Mouse (Mus musculus) cerebellum, postnatal 14 days (tissue): ENCODE results near the gene Ccl20.
A peak's percentile ranks its signal among the peaks of the same experiment; 100 is the strongest.

ENCODE experiments used
- DNase-seq, 2 experiments: peaks; one replicate each; pipeline ENCODE4 v3.0.0; 2021; ENCODE audit warnings: mixed read lengths in 2 of 2

Ccl20 gene

DNA sequence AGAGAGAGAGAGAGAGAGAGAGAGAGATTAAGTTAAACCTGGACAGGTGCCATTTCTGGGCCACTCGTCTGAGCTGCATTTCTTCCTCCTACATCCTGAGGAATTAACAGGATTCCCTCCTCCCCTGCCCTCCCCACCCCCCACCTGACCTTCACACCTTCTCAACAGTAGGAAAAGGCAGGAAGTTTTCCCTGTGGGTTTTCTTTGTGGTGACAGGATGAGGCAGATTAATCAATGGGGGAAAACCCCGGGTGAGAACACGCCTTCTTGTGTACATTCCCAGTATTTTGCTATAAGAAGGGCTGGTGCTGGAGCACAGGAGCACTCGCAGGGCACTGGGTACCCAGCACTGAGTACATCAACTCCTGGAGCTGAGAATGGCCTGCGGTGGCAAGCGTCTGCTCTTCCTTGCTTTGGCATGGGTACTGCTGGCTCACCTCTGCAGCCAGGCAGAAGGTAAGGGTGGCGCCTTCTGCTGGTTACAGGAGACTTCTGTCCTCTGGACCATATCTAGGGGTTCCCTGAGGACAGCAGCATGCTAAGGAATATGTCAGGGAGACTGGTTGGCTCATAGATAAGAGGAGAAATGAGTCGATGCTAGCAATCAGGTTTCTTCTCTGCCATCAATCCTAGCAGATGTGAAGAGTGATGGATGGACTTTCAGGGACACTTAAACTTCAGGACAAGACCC is at the start of gene Ccl20:
TSS of gene Ccl20 (plus strand) at position 320 of the 691 bp plus-strand sequence.
- no peak for DNase-seq

GRCm38 (mm10) chr1:83067205-83067604 is 49.4 kb upstream of the Ccl20 start:
- peak; percentile 10 to 13 for DNase-seq

GRCm38 (mm10) chr1:83075526-83076189 is 40.9 kb upstream of the Ccl20 start:
- no peak for DNase-seq

DNA sequence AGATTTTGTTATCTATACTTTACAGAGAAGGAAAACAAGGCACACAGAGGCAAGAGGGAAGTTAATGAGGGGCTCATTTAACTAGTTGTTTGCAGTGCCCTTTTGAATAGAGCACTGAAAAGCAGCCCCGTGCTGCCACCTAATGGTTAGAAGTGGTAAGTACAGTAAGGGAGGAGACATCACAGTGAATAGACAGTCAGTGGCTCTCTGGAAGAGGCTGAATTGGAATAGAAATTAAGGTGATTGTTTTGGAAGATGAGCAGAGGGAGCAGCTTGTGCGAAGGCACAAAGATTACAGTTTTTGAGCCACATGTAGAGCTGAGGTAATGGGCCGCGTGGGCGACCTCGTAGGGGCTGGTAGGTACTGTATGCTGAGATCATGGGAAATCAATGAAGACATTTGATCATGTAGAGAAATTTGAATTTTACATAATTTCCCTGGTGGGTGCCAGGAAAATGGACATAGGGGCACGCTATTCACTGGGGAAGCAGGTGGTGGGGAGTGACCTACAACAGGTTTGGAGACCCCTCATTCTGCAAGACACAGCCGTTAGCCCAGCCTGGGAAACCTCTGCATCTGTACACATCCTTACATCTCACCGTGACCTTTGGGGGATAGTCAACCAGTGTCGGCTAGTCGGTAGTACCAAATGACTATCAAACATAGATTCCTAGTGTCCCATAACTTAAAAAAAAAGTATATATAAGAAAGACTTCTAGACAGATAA is 40.2 kb upstream of the Ccl20 start:
- peak; percentile 59 to 60 for DNase-seq

- no peak for DNase-seq
Measured at GRCm38 (mm10) chr1:83077016-83077415, 39.5 kb upstream of the Ccl20 start.

DNA sequence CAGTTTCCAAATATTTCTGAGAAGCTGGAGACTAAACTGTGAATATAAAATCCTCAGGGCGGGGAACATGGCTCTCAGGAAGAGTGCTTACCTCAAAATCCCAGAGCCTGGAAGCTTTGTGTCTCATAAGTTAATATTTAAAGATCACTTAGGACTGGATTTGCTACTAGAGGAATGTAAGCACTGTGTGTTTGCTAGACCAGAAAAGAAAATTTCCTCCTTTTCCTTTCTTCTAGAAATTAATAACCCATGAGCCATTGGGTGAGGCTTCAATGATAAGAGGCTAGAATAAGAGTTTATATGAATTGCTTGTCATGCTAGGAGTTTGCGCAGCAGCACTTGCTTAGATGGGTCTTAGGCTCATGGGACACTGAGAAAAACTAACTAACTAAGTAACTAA is 31.8 kb upstream of the Ccl20 start:
- no peak for DNase-seq

DNA sequence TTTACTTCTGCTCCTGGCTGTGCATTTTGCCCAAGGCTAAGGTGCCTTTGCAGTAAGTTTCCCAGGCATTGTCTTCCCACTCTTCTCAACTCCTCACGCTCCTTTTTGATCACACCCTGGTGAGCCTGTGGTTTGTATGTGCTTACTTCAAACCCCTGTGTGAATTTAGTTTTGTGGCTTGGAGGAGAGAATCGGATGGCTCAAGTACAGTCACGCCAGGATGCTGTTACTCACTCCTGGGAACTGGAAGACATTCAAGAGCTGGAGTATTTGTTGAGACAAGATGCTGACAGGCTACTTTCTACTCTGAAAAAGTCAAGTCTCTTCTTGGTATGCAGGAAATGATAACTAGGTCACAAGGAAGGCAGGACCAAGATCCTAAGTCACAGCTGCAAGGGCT is 25.3 kb upstream of the Ccl20 start:
- DNase-seq = no peak

GRCm38 (mm10) chr1:83096935-83097334 is 19.6 kb upstream of the Ccl20 start:
- no peak for DNase-seq

GRCm38 (mm10) chr1:83099160-83099559 is 17.4 kb upstream of the Ccl20 start:
- no peak for DNase-seq

DNA sequence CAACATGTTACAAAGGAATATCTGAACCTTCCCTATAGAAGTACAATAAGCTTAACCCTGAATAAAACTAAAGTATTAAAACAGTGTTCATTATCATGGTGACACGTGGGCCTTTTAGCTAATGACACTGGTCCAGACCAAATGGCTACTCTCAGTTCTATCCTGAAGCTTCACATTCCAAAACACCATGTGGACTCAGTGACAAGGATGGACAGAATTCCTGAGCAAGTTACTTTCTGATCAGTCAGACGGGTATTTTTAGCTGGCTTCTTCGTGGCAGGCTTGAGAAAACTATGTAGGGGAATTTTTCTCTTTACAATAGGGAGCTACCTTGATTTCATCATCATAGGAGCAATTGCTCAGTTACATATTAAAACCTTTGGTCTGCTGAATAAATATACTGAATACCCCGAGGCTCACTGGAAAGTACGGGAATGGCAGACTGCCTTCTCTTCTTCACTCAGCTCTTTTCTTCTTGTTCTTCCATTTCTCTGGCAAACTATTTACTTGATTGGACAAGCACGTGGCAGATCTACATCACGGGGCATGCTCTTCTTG is 16.9 kb upstream of the Ccl20 start:
- no peak for DNase-seq

- peak; percentile 13 to 17 for DNase-seq
Measured at GRCm38 (mm10) chr1:83101891-83102290, 14.7 kb upstream of the Ccl20 start.

GRCm38 (mm10) chr1:83105464-83105863 is 11.1 kb upstream of the Ccl20 start:
- DNase-seq = no peak

GRCm38 (mm10) chr1:83107410-83107978 is 9.1 kb upstream of the Ccl20 start:
- no peak for DNase-seq

GRCm38 (mm10) chr1:83110992-83111391 is 5.6 kb upstream of the Ccl20 start:
- DNase-seq = no peak

DNA sequence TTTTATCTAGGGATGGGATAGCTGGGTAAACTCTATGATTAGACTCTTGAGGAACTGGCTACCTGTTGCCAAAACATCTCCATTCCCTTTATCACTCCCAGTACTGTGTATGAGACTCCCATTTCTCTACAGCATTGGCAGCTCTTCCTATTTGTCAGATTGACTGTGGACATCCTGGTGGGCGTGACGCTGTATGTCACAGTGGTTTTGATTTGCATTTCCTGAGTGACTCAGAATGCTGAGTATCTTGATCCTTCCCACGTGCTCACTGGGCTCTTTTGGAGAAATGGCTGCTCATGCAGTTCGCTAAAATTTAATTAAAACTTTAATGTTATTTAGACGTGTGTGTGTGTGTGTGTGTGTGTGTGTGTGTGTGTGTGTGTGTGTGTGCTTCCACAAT is 4.8 kb upstream of the Ccl20 start:
- no peak for DNase-seq

- no peak for DNase-seq
Measured at GRCm38 (mm10) chr1:83117217-83117616, 651 bp downstream of the Ccl20 start.

- DNase-seq = no peak
Measured at GRCm38 (mm10) chr1:83117661-83118060, 1.1 kb downstream of the Ccl20 start.

DNA sequence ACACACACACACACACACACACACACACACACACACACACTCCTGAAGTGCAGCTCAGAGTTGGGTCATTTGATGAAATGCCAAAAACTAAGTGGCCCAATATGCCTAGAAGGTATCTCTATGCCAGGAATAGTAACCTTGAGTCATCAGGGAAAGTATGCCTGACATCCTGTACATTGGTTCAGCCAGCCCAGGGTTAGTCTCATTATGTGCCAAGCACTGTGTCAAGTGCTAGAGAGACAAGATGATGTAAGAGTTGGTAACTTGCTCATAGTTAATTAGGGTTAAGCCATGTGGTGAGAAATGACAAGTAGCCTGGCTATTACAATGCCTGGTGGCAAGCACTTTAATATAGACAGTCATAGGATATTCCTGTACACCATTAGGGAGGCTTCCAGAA is 3.3 kb downstream of the Ccl20 start:
- DNase-seq = no peak

DNA sequence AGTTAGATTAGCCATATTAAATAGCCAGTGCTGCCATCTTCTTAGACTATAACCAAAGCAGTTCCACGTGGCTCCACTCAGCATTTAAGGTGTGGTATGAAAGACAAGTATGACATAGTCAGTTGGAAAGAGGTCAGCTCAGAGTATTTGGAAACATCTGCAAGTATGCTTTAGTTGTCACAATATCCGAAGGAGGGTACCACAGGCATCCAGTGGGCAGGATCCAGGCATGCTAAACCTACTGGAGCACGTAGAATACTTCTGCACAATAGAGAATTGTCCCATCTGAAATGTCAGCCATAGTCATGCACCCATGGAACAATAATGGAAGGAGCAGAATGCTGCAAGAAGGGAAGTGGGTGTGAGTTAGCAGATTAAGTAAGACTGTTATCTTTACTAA is 3.7 kb downstream of the Ccl20 start:
- DNase-seq = no peak

DNA sequence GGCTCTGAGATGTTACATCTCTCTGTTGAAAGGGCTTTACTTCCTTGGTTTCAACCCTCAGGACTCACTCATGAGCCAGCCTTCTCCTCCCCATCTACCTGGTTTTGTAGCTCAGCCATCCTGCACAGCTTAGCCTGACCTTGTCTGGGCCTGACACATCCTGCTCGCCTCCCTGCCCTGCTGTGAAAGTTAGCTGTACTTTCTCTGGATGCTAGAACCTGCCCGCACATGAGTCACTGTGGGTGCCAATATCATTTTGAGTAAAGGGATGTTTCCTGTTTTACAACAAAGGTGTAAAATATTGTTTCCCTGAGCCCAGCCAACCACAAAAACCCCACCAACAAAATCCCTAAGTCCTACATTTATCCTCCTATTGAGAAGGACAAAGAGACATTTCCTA is 6.6 kb downstream of the Ccl20 start:
- no peak for DNase-seq

DNA sequence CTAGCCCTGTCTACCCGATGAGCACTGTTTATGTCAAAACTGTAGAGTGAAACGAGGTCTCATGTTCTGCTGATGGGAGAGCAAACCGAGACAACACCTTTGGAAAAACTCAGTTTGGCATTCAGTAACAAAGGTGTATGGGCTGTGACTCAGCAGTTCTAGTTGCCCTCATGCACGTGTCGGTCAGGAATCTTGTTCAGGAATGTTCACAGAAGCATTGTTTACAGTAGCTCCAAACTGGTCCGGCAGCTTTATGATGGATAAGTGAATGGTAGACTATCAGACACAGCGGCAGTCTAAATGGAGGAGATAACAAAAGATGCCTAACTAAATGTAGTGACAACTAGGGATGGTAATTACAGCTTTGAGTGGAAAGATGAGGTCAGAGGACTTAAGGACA is 19.3 kb downstream of the Ccl20 start:
- DNase-seq = no peak

GRCm38 (mm10) chr1:83137847-83138246 is 21.3 kb downstream of the Ccl20 start:
- DNase-seq = no peak

DNA sequence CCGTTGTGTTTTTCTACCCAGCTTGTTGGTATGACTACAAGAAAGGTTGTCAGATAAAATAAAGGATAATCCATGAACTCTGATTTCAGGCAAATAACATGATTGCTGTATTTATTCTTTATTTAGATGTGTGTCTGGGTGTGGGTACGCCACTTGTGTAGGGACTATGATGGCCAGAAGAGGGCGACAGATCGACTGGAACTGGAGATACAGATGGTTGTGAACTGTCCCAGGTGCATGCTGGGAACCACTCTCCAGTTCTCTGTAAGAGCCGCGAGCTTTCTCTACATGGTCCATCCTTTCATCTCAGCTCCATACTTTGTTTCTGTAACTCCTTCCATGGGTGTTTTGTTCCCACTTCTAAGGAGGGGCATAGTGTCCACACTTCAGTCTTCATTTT is 22.2 kb downstream of the Ccl20 start:
- DNase-seq = no peak
